Mouse (Mus musculus) kidney, adult 18-20 months (tissue): ENCODE measurements around the gene Polk.
A peak's percentile ranks its signal among the peaks of the same experiment; 100 is the strongest.

ENCODE experiments used
- DNase-seq: peaks from one replicate; pipeline ENCODE4 v3.0.0; 2021

Gene Polk

DNA sequence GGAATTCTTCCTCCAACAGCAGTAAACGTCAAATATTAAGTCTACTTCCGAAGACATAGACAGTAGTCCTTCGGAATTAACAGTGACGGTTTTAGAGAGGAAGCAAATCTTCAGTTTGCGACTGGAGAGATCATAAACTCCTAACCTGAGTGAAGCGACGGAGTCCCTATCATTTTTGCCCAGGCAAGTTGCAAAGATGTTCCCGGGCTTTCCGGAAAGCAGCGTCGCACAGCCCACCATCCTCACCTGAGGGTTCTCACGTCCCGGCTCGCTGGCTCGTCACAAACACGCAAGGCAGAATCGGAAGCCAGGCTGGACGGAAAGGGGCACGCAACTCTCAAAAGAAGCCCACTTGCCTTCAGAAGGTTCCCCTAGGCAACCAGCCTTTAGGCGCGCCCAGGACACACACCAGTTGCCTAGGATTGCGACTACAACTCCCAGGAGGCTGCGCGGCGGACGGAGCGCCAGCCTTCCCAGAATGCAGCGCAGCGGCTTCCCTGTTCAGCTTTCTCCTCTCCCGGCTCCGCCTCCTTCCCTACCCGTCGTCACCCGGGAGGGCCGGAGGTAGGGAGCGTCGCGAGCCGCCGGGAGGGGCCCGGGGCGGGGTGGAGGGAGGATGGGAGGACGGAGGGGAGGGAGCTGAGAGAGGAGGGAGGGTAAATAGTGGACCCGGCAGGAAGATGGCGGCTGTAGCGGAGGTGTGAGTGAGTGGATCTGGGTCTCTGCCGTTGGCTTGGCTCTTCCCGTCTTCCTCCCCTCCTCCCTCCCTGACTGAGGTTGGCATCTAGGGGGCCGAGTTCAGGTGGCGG is at the start of gene Polk, which contains the start of gene Col4a3bp:
Gene Polk (minus strand): TSS at position 499 of the 809 bp plus-strand sequence.
Gene Col4a3bp (plus strand): TSS at position 538 of the 809 bp plus-strand sequence.
- DNase-seq = peak; percentile 98

DNA sequence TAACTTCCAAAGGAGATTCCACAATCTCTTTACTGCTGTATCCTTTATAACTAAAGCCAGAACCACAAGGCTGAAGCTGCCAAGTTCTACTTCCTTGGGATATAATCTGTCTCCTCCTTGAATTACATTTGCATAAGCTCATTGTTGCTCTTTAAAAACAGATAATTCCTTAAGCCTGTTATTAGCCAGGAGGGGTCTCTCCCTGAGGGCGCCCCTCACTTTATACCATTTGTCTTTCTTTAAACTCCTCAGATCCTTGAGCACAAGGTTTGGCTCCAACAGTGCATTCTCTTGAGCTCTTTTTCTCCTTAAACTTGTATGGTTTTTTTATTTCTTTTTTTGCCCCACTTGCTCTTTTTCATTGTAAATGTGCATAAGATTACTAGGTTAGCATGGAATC is 46.3 kb upstream of the Polk start:
- no peak for DNase-seq

DNA sequence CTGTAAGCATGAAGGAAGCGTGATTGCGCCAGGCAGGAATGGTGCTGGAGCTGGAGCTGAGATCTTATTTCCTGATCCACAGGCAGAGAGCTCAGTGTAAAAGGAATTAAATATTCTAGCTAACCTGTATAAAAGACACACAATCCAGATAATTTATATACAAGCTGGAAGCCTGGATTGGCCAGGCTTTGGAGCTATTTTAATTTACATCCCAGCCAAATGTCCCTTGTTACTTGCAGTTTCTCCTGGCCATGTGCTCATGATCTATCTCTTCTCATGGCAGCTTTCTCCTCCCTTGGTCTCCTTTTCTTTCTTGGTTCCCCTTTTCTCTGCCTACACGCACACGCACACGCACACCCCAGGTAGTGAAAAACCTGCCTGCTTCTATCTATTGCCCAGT is 44.2 kb upstream of the Polk start:
- DNase-seq = no peak

DNA sequence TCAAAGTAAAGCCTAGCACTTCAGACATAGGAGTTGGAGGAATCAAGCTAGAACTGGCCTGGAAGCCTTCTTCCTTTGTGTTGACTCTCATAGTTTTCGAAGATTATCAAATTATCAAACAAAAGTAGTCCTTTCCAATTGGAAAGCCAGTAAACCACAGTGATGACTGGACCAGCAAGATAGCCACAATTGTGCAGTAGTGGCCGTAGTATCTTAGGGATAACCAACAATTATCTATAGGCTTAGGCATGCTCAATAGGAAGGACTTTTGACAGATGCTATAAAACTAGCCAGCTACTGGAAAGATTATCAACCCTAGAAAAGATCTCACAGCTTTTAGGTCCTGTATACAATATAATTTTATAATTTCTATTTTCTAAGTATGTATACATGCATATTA is 41.8 kb upstream of the Polk start:
- DNase-seq = no peak

DNA sequence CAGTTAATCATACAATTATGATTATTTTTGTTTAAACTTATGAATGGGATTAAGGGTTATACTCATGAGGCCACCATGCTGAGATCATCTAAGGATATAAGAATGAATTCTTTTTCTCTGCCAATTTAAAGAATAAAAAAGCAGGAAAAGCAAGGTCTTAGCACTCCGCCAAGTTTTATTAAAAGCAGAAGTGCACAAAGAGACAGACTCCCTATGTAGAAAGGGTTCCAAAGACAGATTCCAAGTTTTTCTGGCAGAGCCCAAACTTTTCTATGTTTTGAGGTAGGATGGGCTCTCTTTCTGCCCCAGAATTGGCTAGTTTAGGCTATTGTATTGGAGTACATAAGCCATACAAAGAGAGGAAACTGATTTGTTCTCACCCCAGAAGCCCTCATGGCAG is 37.6 kb upstream of the Polk start:
- no peak for DNase-seq

DNA sequence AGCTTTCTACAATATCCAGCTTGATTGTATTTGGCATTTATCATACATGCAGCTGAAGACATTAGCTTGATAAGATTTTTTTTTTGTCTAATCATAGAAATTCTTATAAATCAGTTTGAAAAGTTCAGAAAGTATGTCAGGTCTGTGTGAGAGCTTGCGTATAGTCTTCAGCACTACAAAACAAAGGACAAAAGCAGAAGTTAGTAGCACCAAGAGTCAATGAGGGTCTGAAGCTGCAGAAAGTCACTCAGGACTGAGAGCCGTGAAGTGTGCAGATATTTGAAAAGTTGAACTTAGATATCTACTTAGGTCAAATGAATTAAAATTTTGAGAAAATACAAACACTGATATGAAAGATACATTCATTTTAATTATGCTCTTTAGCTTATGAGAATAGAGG is 36.7 kb upstream of the Polk start:
- no peak for DNase-seq

DNA sequence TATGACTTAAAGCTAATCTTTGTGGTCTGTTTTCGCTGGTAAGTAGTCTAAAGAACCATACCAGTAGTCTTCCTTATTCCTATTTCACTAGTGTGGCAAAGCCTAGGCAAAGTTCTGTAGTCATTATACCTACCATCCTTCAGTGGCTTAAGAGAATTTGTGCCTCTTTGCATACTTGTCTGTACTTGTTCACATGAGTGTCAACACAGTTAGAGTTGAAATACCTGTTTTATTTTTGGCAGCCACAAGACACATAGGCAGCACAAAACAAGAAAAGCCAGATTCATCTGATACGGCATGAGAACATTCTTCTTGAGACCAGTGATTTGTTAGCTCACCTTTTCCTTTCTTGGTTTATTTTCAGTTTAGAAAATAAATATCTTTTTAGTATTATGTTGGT is 31.8 kb upstream of the Polk start:
- DNase-seq = no peak

DNA sequence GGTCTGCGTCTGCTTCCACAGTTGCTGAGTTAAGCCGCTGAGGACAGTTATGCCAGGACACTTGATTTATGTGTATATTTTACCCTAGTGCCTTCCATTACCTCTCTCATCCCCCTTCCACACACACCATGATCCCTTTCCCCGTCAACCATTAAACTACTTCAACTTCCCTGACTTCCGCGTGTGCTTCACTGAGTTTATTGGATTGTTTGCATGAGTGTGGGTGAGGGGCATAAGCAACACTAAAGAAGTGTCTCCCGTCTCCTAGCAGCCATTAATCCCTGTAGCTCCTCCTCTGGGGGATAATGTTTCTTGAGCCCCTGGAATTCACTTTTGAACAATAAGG is 28.6 kb upstream of the Polk start:
- DNase-seq = no peak

DNA sequence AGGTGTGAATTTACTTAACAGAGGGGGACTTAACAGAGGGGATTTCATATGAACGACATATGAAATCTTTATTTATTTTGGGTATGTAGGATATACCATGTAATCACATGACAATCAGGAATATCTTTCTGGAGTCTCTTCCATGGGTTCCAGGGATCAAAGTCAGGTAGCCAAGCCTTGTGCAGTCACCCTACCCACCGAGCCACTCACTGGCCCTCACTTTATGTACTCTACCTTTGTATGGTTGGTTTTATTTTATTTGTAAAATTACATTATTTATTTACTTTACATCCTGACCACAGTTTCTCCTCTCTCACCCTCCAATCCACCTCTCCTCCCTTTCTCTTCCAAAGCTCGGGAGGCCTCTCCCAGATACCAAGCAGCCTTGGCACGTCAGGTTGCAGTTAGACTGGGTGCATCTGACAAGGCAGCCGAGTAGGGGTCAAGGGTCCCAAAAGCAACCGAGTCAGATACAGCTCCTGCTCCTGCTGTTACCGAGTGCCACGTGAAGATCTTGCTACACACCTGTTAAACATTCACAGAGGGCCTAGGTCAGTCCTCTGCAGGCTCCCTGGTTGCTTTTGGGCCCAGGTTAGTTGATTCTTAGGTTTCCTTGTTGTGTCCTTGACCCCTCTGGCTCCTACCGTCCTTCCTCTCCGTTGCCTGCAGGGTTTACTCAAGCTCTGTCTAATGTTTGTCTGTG is 28.1 kb upstream of the Polk start:
- DNase-seq = peak; percentile 70

DNA sequence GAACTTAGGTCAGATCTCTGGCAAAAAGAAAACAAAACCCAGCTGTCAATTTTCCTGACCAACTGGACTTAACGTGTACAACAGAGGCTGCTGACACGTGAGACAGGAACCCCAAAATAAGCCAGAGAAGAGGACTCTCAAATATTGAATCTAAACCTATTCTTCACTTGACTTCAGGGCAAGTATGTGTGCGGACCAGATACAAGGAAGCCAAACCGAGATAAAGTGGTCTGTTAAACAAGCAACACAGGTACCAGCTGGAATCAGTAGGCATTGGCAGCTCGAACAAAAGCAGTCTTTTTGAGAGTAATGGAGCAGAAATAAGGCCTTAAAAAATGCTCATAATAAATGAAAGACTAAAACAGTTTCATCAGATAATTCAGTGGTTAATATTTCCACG is 25.6 kb upstream of the Polk start:
- DNase-seq = no peak

DNA sequence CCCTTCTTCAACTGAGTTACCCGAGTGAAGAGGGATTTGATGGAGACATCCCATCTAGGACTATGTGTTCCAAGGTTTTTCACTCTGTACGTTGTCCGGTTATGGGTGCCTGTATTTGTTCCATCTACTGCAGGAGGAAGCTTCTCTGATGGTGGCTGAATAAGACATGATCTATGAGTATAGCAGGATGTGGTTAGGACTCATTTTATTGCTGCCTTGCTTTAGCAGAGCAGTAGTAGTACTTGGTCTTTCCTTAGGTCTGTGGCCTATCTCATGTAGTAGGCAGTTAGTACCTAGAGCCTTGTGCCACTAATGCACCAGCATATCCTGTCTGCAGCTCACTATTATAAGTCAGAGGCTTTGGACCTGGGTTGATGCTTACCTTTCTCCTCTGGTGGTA is 12.7 kb upstream of the Polk start:
- DNase-seq = no peak

DNA sequence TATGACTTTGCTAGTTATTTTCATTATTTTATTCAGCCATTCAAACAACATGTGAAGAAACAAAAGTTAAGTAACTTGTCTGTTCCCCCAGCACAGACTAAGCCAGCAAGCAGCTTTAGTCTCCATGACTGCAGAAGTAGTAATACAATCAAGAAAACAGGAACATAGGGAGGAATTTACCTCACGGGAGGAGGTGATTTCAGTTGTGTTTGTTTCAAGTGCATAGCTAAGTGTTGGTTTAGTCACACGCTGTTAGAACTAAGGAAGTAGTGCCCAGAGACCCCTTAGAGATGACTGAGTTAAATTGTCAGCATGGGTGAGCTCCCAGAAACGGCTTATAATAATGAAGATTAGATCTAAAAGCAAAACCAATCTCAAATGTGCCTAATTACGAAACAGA is 5.6 kb upstream of the Polk start:
- DNase-seq = no peak

DNA sequence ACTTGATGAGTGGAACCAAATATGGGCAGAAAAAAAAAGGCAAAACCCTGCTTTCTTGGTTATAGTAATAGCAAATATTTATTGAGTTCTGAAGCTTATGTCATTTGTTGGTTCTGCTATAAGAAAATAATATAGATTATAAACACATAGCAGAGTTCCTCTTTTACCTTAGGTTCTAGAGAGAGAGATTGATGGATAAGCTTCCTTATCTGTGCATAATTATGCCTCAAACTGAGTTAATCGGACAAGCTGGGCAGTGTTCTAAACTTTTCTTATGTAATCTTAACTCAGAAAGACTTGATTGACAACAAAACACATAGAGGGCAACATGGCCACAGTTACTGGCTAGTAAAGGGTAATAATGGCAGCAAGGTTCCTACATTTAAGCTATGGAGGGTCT is 4.9 kb upstream of the Polk start:
- no peak for DNase-seq

DNA sequence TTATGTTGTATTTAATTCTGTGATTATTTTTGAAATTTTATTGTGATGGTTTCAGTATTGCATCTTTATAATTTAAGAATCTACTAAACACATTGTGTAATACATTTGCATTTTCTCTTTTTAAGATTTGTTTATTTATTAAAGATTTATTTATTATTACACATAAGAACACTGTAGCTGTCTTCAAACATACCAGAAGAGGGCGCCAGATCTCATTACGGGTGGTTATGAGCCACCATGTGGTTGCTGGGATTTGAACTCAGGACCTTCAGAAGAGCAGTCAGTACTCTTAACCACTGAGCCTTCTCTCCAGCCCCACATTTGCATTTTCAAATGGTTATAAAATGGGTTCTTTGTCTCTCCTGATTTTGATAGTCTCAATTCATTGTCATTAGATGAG is 2.1 kb upstream of the Polk start:
- no peak for DNase-seq

DNA sequence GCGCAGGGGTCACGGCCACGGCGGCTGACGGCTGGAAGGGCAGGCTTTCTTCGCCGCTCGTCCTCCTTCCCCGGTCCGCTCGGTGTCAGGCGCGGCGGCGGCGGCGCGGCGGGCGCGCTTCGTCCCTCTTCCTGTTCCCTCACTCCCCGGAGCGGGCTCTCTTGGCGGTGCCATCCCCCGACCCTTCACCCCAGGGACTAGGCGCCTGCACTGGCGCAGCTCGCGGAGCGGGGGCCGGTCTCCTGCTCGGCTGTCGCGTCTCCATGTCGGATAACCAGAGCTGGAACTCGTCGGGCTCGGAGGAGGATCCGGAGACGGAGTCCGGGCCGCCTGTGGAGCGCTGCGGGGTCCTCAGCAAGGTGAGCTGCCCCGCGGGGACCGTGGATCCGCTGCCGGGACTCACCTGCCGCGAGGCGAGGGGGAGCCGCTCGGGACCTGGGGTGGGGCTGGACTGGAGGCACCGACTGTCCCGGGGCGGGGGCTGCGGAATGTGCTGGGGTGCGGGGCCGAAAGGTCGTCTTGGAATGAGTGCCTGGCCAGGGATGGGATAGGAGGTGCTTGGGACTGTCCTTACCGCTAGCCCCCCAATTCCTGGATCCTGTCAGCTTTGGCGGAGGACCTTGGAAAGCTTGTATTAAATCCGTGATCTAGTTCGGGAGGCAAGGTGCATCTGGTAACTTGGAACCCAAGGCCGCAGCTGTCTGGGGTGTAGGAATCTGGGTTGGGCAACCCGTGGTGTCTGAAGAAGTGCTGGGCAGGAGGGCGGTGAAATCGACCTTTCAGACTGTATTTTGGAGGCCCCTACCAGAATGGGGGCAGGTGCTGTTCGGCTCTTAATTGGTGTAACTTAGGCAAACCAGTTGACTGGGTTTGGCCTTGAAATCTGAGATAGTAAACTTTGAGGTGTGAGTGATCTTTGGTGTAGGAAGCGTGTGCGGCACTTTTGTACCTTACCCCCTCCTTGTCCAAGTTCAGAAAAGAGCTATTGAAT is 817 bp upstream of the Polk start:
- DNase-seq = no peak

DNA sequence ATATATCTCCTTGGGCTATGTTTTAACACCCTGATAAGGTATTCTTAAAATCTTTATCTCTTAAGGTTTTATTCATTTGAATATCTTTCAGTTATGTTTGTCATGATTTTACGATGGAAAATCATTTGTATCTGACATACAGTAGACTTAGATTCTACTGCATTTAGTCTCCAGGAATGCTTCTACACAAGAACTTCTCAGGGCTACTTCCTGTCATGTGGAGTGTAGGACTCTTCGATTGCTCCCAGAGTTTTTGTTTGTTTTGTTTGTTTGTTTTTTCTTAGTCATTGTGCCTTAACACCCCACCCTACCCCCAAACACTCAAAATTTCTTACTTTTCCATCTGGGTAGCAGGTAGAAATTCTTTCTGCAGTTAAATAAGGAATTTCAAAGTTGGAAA is 998 bp downstream of the Polk start:
- DNase-seq = no peak

DNA sequence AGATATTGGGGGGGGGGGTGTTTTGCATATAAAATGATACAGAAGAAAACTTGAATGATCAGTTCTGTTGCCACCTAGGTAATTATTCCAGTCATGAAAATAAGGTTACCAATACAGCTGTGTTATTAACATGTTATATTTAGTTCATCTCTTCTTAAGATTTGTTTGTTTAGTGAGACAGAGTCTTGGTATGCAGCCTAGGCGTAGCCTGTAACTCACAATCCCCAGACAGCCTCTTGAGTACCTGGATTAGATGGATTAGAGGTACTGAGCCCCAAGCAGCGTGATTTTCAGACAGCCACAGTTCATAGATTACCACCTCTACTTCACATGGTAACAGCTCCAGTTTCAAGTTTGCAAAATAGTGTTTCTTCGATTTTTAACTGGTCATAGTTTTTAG is 4.3 kb downstream of the Polk start:
- no peak for DNase-seq

DNA sequence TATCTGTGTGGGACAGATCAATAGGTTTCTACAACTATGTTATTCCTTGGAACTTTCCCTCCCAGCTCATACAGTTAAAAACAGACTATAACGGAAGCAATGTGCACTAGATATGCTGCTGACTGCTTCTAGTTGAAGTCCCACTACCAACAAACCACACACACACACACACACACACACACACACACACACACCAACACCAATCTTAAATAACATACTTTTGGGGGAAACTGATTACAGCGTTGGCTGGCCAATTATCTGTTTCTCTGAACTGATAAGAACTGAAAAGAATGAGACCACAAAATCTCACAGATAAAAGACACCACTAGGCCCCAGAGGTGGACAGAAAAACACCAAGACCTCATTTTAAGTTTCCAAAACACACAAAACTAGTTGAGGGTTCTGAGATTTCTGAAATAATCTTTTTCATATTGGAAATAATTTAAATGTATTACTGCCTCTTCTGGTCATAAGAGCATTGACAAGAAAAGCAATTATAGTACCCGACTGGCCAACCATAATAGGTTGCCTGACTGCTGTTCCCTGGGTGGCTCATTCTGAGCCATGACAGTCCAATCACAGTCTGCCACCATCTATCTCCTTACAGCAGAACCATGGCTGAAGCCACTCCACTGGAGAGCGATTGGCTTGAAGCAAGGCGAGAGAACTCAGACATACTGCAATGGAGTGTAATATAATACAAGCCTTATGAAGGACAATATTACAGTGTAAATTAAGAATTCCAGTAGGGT is 5.4 kb downstream of the Polk start:
- DNase-seq = no peak

DNA sequence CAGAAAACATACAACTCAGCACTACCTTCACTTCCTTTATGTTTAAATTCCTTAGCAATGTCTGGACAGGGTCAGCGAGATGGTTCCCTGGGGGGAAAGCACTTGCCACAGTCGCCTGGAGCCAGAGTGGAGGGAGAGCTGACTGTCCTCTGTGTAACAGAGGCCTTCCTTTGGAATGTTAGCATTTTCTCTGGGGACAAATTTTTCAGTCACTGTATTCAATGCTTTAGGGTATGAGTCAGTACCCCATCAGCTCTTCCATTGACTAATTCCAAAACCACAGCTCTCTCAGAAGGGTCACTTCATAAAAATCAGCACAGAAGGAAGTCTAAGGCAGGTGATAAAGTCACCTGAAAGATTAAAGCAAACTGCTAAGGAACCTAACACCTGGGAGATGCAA is 8.6 kb downstream of the Polk start:
- no peak for DNase-seq

DNA sequence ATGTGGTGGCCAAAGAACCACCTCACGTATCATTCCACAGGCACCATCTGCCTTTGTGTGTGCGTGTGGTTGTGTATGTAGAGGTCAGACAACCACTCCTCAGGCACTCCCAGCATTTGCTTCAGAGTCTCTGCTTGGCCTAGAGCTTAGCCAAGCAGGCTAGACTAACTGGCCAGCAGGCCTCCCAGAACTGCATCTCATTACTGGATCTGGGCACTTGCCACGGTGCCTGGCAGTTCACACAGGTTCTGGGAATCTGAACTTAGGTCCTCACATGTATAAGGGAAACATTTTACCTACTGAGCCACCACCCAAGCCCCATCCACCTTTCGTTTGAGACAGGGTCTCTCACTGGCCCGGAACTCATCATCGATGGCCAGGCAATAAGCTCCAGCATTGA is 10.2 kb downstream of the Polk start:
- DNase-seq = peak; percentile 25

DNA sequence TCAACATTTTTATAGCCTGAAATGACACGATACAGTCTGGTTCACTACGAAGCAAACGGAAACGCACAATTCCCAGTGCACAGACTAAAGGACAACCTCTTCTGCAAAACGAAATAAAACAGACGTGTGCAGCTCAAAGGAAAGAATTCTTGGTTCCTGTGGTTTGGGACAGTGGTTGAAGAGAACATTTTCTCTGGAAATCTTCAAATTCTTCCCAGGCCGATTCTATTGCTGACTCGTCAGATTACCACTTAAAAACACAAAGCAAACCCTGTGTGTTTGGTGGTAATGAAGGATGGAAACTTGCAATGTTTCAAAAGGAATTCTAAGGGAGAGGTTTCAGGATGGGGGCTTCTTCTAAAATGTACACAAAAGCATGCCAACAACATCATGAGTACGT is 12.3 kb downstream of the Polk start:
- no peak for DNase-seq

DNA sequence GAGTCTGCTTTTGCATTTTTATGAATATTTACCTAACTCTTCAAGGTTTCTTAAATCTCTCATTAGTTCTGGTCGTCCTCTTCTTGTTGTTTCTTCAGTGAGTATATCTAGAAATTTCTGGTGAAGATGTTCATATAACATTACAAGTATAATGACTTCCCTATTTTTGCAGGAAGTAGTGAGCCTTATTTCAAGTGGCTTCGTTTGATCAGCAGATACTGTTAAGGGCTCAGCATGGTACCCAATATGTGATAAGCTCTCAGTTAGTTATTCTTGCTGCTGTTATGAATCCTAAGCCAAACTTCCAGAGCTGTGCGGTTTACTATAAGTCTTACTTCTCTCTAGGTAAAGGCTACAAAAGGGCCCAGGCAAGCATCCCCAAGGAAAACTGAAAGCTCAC is 12.8 kb downstream of the Polk start:
- DNase-seq = no peak

DNA sequence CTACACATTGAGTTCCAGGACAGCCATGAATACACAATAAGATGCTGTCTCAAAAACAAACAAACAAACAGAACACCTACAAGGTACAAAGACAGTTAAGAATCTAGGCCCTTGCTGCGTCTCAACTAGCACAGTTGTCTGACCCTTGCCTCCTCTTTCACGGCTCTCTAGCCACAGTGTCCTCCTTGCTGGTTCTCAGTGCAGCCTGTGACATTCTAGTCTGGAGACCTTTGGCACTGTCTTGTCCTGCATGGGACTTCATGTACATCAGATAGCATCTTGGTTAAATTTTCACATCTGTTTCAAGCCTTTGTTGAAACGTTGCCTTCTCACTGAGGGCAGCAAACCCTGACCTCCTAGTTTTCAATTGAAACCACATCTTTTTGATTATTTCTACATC is 13.6 kb downstream of the Polk start:
- no peak for DNase-seq
